Mouse (Mus musculus) ZHBTc4 (cell line): ENCODE data around the gene Rac3.

Source experiments
- DNase-seq: peaks from one replicate; pipeline ENCODE4 v3.0.0-alpha.2; 2011; ENCODE audit warnings: low read depth, low spot score

Rac3 gene

DNA sequence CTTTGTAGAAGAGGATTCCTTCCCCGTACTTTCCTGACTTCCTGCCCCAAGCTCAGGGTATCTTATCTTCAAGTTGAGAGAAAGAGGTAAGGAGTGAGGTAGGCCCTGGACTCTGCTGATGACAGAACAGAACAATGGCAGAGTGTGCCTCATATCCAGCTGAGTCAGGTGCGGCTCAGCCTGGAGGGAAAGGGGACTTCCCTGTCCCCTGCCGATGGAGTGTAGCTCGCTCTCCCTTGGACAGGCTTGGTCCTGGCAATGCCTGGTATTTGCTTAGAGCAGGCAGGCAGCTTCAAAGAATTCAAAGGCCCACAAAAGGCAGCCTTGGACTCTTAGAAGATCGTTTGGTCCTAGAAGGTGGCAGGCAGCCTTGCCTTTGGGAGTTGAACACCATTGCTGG is 15.2 kb upstream of the Rac3 start:
- DNase-seq, result no peak

DNA sequence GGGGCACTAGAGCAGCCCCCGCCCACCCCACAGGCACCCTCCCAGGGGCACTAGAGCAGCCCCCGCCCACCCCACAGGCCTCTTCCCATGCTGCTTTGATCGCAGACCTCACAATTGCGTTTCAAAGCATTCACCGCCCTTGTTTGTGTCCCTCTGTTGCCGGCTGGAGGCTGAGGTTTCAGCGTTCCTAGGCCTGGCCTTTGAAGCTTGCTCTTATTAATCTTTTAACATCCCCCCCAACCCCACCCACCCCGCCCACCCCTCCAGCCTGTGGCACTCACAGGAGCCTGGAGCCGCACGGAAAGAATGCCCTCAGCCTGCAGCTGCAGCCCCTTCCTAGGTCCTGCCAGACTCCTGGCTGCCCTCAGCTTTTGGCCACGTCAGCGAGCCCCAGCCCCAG is 14.0 kb upstream of the Rac3 start:
- DNase-seq, result peak; percentile 87

DNA sequence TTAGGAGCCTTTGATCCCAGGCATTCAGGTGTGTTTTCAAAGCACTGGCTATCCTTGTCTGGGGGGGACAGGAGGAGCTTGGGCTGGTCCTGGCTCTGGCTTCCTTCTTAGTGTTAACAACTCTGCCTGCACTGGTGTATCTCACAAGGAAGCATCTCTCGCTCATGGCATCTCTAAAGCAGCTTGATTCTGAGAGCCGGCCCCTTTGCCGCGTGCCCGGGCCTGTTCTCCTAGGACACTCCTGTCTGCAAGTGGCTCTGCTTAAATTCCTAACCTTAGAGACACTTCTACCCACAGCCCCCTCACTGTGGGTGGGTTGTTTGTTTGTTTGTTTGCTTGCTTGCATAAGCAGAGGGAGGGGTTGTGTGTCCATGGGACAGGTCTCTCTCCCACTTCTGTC is 13.3 kb upstream of the Rac3 start:
- DNase-seq, result peak; percentile 35

DNA sequence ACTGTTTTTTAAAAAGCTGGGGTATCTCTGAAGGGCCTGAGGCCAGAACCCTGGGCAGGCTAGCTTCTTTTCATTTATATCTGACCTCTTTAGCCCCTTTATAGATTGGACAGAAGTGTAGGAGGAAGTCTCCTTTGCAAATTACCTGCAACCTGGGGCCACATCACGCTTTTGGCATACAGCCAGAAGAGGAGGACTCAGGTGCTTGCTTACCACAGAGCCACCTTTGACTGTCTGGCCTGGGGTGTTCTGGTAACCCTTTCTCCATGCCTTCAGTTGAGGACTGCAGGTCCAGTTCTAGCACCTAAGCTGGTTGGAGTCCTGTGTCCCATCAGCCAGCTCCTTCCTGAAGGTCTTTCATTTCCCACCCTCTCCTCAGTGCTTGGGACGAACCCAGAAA is 11.7 kb upstream of the Rac3 start:
- no peak for DNase-seq

DNA sequence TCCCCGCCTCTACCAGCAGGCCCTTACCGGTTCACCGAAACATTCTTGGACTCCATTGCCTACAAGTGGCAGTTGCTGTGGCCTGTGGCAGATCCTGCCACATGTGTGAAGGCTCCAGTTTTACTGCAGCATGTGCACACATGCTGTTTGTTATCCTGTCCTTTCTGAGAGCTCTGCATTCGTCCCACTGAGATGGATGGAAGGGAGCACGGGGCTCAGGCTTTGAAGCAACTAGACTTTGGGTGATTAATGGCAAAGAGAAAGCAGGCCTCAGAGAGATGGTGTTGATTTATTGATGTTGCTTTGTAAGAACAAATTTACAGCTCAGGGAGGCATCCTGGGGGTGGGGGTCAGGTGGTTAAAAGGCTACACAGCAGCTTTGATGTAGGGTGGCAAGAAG is 10.6 kb upstream of the Rac3 start:
- no peak for DNase-seq

DNA sequence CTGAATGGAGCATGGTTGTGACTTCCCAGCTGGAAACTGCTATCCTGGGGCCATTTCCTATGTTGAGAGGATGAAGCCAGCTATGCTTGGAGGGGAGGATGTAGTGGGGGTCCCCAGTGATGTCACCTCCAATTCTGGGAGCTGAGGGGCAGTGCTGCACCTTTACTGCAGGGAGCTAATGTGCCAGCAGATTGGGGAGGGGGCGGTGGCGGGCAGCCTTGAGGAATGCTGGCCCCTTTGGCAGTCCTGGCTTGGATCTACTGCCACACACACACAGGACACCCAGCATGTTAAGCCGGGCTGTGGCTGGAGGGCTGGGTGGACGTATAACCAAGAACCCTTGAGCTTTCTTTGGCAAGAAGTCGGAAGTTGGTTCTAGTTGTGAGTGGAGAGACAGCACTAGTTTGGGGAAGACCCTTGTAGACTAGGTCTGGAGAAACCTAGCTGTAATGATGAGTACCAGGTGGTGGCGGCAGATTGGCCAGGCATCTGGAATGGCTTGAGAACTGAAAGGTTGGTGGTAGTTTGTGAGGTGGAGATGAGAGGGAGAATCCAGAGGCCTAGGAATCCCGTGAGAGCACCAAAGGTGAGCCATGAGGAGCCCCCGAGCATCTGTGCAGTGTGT is 9.2 kb upstream of the Rac3 start:
- no peak for DNase-seq

DNA sequence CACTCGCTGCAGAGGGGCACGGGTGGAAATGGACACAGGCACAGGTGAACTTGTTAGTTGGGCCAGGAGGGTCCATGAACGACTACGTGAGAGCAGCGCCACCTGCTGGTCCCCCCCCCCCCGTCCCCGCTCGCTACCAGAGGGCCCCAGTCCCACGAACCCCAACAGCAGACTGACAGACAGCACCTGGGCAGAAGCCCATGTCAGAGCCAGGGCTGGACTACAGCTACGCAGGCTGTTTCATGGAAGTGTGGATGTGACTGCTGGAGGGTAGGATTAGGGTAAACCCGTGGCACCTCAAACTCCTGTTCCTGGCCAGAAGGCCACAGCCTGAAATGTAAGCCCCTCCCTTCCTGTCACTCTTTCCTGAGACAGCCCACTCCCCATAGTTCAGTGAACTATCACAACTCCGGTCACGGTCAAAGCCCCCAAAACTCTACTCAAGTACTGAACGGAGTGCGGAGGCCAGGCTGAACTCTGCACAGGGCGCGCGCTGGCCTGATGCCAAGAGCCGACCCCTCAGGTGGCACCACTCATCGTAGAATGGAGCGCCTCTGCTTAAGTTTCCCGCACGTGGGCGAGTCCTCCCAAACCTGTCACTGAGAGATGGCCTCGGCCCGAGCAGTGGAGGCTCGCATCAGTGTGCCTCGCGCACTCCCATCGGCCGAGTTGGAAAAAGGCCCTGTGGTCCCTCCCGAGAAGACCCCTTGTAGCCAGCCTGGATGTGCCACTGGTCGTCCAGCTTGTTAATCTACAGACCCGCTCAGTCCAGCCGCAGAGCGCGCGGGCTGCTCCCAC is 8.3 kb upstream of the Rac3 start:
- DNase-seq, result peak; percentile 71

DNA sequence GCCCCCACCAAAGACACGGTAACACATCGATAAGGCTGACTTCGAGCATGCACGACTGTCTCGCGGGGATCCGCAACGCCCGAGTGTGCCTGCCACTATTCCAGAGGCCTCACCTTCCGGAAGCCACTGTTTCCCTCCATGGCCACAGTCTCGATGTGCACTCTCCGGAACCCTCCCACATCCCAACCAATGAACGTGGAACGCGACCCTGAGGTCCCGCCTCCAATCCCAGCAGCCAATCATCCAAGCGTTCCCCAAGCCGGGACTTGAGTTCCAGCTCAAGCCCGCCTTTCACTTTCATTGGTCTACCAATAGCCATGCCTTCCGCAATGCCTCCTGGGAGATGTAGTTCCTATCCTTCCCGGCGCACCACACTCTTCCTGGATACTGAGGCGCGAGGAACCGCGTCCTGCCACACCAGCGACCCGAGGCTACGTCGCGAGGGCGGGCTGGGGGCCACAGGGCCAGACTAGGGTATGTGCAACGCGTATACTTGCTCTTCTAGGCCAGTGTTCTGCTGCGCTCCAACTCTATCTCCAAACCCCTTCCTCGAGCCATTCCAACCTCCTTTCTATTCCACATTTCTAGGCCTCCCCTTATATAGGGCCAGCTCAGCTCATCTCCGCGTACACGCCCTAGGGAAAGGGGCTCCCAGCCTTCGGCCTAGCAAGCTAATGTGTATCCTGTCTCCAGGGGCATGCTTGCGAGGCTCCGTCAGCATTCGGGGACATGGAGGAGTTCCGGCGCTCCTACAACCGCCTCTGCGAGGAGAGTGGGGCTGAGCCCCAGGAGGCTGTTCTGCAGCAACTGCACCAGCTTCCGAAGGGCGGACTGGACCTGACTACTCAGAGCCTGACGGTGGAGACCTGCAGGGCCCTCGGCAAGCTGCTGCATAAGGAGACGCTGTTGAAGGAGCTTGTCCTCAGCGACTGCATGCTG is 7.4 kb upstream of the Rac3 start, which contains the start of the genes Cenpx and Lrrc45:
Gene Cenpx, minus strand, starts transcription at position 159 of the 939 bp plus-strand sequence.
Gene Lrrc45, plus strand, starts transcription at position 346 of the 939 bp plus-strand sequence.
- peak; percentile 99 for DNase-seq

DNA sequence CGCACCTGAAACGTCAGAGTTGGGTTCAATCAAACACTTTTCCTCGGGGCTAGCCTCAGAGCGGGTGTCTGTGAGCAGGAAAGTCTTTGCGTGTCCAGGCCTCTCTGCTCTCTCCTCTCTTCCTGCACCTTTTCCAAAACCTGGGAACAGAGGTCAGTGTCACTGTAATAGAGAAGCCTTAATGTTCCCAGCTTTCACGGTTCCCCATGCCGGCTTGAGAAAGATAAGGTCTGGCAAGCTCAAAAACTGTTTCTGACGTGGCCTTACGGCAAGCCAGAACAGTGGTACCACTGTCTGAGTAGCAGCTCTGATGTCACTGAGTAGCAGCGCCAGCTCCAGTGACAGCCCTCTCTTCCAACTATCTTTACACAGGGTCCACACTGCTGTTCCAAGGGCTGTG is 6.7 kb upstream of the Rac3 start:
- no peak for DNase-seq

DNA sequence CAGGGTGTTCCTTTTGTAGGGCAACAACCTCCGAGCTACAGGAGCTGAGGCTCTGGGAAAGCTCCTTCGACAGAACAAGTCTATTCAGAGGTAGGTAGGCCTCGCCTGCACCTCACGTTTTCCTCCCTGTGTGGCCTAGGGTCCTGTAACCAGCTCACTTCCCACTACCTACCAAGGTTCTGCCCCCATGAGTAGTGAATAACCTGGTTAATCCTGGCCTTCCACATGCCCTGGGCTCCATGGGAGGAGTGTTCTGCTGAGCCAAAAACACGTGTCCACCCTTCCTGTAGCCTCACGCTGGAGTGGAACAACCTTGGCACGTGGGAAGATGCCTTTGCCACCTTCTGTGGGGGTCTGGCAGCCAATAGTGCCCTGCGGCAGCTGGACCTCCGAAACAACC is 6.1 kb upstream of the Rac3 start:
- no peak for DNase-seq

DNA sequence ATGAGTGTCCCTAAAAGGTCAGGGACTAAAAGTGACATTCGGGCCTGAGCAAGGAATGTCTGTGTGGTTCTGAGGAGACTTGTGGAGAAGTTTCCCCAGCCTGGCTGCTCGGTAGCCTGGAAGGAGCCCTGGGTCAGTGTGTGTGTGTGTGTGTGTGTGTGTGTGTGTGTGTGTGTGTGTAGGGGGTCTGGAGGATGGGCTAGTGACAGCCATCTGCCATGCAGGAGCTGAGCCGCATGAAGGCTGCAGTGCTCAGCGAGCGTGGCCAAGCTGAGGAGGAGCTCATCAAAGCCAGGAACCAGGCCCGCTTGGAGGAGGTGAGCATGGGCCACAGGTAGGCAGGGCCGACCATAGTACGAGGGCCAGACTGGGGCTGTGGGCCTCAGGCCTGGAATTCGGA is 2.0 kb upstream of the Rac3 start:
- no peak for DNase-seq

DNA sequence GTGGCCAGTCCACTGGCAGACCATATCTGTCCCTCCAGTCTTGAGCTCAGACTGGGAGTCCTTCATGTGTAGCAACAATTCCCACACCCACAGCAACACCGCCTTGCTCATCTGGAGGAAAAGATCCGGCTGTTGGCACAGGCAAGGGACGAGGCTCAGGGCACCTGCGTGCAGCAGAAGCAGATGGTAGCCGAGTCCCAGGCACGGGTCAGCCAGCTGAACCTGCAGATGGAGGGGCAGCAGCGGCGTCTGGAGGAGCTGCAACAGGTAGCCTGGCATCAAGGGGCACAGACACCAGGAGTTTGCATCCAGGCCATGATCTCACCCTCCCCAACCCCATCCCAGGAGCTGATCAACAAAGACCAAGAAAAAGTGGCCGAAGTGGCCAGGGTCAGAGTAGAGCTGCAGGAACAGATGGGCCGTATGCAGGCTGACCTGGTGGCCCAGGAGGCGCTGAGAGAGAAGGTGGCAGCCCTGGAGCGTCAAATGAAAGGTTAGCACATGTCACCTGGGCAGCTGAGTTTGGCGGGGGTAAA is 1.4 kb upstream of the Rac3 start:
- DNase-seq, result no peak

DNA sequence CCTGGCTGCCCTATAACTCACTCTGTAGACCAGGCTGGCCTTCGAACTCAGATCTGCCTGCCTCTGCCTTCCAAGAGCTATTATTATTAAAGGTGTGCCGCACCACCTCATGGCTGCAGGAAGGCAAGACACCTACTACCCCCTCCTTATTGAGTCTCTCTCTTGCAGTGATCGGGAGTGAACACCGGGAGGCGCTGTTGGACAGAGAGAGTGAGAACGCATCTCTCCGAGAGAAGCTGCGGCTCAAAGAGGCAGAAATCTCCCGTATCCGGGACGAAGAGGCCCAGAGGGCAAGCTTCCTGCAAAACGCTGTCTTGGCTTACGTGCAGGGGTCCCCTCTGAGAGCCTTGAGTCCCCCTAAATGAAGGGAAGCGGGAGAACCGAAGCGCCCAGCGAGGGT is 820 bp upstream of the Rac3 start:
- DNase-seq, result peak; percentile 95

DNA sequence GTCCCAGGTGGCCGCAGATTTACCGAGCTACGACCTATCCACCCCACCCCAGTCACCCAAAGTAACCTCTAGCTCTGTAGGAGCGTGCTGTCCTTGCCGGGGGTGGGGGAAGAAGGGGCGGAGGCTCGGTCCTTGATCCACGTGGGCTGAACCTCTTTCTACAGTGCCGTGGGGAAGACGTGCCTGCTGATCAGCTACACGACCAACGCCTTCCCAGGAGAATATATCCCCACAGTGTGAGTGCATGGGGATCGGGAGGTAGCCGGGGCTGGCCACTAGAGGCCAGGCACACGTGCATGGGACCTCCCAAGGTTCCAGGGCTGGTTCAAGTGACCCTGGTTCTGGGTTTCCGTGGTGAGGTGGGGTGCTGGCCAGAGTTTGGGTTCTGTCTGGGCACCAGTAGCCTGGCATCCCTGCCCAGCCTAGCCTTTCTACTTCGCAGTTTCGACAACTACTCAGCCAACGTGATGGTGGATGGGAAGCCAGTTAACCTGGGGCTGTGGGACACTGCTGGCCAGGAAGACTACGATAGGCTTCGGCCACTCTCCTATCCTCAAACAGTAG is 879 bp downstream of the Rac3 start:
- DNase-seq, result no peak

DNA sequence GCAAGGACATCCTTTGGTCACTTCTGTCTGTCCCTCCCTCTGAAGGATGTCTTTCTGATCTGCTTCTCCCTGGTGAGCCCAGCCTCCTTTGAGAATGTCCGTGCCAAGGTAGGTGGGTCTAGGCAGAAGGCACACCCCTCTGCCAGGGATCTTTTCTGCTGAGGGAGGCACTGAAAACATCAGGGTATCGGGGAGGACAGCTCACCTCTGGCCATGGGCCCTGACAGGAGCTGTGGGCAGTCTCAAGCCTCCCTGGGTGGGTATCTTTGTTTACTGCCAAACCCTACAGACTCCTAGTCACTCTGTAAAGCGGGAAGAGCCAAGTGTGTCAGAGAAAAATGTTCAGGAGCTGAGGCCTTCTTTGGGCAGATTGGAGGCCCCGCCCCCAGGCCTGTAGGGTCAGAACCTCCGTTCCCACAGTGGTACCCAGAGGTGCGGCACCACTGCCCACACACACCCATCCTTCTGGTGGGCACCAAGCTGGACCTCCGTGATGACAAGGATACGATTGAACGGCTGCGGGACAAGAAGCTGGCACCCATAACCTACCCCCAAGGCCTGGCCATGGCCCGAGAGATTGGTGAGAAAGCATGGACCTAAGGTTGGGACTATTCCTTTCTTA is 1.6 kb downstream of the Rac3 start:
- DNase-seq, result no peak

DNA sequence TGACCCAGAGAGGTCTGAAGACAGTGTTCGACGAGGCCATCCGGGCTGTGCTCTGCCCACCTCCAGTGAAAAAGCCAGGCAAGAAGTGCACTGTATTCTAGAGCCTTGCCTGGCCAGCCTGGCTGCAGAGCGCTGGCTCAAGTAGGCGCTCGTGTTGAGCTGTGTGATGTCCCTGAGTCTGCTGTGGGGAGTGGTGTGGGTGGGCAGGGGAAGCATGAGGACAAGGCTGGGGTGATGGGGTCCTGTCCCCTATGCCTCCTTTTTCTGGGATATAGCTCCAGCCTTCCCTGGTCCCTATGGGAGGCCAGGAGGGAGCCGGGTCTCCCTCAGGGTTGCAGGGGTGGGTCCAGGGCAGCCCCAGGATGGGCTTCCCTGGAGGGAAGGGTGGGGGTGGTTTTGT is 2.2 kb downstream of the Rac3 start:
- DNase-seq, result no peak

DNA sequence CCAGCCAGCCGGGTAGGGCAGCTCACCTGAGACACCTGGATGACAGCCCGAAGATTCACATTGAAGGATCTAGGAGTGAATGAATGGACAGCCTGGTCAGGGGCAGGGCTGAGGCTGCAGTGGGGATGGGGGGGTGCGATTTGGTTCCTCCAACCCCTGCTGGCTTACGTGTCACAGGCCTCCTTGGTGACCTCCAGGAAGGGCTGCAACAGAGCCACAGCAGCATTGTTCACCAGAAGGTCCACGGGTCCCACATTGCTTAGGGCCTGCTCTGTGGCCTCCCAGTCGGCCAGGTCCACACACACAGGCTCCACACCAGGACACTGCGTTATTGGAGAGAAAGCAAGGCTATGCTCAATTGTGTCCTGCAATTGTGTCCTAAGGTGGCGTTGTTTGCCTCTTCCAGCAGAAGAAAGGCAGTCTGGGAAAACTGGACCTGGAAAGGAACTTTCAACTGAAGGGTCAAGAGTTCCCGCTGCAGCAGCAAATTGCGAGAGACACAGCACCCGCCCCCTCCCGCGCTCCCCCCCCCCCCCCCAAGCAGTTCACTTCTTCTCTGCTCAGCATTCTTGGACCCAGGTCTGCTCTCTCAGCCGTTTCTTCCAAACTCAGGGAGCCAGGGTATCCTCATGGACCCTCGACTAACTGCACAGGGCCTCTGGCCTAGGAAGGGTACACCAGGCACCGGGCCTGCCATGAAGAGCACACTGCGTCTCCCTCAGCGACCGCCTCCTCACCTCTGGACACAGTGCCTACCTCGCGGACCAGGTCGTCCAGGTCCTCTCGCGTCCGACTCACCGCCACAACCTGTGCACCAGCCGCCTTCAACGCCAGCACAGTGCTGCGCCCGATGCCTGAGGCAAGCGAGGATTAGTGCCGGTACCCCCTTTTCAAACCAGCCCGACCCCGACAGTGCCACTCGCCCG is 5.2 kb downstream of the Rac3 start:
- DNase-seq, result peak; percentile 36

DNA sequence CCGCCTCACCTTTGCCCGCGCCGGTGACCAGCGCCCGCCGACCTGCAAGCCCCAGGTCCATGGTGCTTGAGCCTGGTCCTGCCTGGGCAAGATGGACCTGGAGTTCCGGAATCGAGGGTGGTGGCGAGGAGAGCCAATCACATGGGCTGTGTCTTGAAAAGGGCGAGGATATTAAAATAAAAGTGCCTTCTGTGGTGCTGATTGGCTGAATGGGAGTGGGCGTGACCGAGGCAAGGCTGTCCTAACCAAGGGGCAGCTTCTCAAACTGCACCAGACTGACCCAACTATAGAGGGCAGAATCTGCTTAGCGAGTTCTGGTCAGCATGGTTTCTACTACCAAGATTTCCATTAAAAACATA is 5.9 kb downstream of the Rac3 start, which contains the start of gene Dcxr:
Gene Dcxr, minus strand, starts transcription at position 113 of the 359 bp plus-strand sequence.
- DNase-seq, result peak; percentile 84

DNA sequence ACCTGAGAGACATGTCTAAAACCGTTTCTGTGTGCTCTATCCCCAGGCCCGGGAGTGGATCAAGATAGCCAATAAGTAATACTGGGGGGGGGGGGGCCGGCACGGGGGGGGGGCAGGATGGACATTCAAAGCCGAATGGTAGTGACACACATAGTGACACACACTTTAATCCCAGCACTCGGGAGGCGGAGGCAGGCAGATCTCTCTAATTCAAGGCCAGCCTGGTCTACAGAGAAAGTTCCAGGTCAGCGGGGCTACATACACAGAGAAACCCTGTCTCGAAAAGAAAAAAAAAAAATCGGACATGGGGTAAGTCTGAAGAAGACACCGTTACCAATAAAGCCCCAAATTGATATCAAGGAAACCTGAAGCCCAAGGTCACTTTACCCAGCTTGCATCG is 6.3 kb downstream of the Rac3 start:
- no peak for DNase-seq
